Mouse (Mus musculus) heart, embryonic 15.5 days (tissue): ENCODE results near the gene D6Wsu163e. TPM values are rescaled to one million over a fixed set of nuclear protein-coding genes. Genes with fewer than 3 reads are reported as not detected.

Source experiments
- ATAC-seq: fragments of 200-750 bp; cut with Nextera tagmentation; replicated peaks from 2 replicates; pipeline ENCODE4 v1.8.0; 2017; ENCODE audit warnings: low read depth, moderate TSS enrichment; ENCODE audit not compliant: insufficient number of reproducible peaks, insufficient read depth, low FRiP score
- H3K27ac ChIP-seq: fragments of 300-500 bp; sonication (generic); 2 replicates; pipeline ENCODE4 v1.5.1; 2015; ENCODE audit warnings: mild to moderate bottlenecking, inconsistent platforms
- H3K27me3 ChIP-seq: fragments of 300-500 bp; sonication (generic); 2 replicates; pipeline ENCODE4 v1.6.1; 2015; ENCODE audit warnings: inconsistent platforms
- H3K36me3 ChIP-seq: fragments of 300-500 bp; sonication (generic); 2 replicates; pipeline ENCODE4 v1.6.1; 2015; ENCODE audit warnings: mild to moderate bottlenecking, inconsistent platforms
- H3K4me1 ChIP-seq: fragments of 300-500 bp; sonication (generic); replicated peaks from 2 replicates; pipeline ENCODE4 v1.6.1; 2015; ENCODE audit warnings: inconsistent platforms
- H3K4me2 ChIP-seq: fragments of 300-500 bp; sonication (generic); 2 replicates; pipeline ENCODE4 v1.6.1; 2015; ENCODE audit warnings: inconsistent platforms, mild to moderate bottlenecking, moderate library complexity
- H3K4me3 ChIP-seq: fragments of 300-500 bp; sonication (generic); 2 replicates; pipeline ENCODE4 v1.5.1; 2015; ENCODE audit warnings: mild to moderate bottlenecking, inconsistent platforms
- H3K9ac ChIP-seq: fragments of 300-500 bp; sonication (generic); 2 replicates; pipeline ENCODE4 v1.6.1; 2015; ENCODE audit warnings: mild to moderate bottlenecking, inconsistent platforms
- H3K9me3 ChIP-seq: fragments of 300-500 bp; sonication (generic); replicated peaks from 2 replicates; pipeline ENCODE4 v1.6.1; 2016; ENCODE audit warnings: inconsistent platforms
- WGBS: fragments of 180-500 bp; shearing (Covaris S2); methylation state at CpG from one replicate; pipeline ENCODE4 v1.1.7; 2015; ENCODE audit warnings: mixed read lengths; 5-methylcytosine and 5-hydroxymethylcytosine counted together
- polyA plus RNA-seq: library from polyadenylated mRNA; unstranded; fragments of >200 nt; fragmentation: Nextera tagmentation; extraction: Ambion mirVana; gene quantifications from 2 replicates; pipeline ENCODE4 v1.2.1, GENCODE M21; 2015

The D6Wsu163e gene
- polyA plus RNA-seq, 1 experiment from 2014 or later = 12.0 TPM

DNA sequence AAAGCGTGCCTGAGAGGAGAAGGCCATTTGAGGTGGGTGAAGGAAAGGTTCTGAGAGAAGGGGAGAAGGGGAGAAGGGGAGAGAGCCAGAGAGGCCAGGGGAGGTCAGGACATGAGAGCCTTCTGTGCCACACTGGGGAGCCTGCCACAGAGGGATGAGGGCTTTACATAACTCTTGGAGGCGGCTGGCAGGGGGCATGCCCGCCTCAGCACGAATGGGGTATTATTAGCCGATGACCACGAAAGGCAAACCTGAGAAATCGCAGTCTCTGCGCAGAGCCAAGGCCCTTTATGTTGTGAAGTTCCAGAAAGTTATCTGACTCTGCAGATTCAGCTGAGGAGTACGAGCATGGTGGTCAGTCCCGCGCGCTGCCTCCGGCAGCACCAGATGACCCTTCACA, 70.3 kb downstream of the D6Wsu163e start:
- ATAC-seq = no peak
- WGBS = 86% methylated on average over 13 of the region's 13 CpGs
- no peak overlapping the region for H3K9ac ChIP-seq

DNA sequence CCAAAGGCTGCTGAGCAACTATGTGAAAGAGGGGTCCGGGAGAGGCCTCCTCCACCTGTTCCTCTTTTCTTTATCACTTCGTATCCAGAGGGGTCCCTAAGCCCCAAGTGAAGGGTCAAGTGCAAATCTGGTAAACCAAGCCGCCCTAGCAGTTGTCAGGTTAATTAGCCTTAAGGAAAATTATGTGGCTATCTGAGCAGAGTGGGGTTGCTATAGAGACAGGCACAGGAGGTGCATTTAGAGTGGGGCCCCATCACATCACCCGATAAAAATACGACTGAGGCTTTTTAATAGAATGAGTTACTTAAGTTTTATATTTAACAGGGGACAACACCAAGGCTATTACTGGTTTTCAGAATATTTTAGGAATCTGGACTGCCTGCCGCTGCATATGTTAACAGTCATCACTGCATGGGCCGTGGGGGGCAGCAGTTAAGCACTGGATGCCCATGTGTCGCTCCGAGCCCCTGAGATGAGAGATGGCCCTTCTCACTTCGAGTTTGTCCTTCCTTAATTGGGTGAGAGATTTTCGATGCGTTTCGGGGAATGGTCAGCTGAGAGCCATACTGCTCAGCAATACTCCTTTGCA, 72.3 kb downstream of the D6Wsu163e start:
- Histone ChIP-seq H3K27ac (no peak overlapping the region), H3K9ac (no peak overlapping the region), H3K4me3 (no peak overlapping the region), H3K9me3 (no peaks in the 10 kb centered on the region), H3K27me3 (no peaks in the 10 kb centered on the region), H3K4me1 (peaks cover 4% of the 10 kb centered on the region; the same call in 1 of the 2 replicates), H3K36me3 (no peaks in the 10 kb centered on the region), H3K4me2 (no peak overlapping the region)
- 81% methylated on average over 13 of the region's 13 CpGs for WGBS
- no peak for ATAC-seq

More for the DNA sequence above, 70.3 kb downstream of the D6Wsu163e start:
- H3K4me2 ChIP-seq = no peak overlapping the region
- no peaks in the 10 kb centered on the region for H3K36me3 ChIP-seq
- H3K9me3 ChIP-seq = no peaks in the 10 kb centered on the region
- peaks cover 3% of the 10 kb centered on the region; the same call in 1 of the 2 replicates for H3K4me1 ChIP-seq
- H3K27me3 ChIP-seq = no peaks in the 10 kb centered on the region
- no peak overlapping the region for H3K4me3 ChIP-seq
- H3K27ac ChIP-seq = no peak overlapping the region

DNA sequence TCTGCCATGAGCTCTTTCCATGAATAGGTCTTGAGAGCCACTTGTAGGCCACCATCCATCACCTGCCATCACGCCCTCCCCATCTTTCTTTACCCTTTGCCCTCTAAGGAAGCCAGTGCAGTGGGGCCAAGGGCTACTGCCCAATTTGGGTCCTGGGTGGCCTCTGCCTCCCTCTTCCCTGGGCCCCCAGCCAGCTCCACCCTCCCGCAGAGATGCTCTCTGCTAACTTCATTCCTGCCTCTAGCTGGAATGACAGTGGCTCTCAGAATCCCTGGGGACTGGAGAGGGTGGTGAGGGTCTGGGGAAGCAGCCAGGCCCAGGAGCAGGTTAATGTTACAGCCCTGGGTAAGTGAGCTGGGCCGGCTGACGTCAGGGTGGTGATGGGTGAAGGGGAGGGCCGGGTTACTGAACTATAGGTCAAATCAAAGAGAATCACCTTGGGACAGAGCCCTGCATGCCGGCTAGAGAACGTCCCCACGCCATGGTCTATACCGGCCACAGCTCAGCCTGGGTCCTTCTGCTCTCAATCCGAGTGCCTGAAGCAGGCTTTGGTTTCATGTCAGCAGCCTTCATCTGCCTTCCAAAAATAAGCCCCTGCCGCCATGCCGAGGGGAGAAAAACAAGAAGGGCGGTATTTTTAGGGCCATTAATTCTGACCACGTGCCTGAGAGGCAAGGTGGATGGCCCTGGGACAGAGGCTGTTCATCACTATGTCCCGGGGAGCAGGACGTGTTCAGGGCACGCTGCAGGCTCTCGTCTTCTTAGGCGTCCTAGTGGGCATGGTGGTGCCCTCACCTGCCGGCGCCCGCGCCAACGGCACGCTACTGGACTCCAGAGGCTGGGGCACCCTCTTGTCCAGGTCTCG, 75.4 kb downstream of the D6Wsu163e start, which contains the start of gene Fgf6:
Fgf6 (plus strand) TSS at position 681 of the 865 bp plus-strand sequence.
- Histone ChIP-seq H3K9me3 (no peaks in the 10 kb centered on the region), H3K4me1 (peaks cover 11% of the 10 kb centered on the region), H3K36me3 (no peaks in the 10 kb centered on the region), H3K9ac (no peak within 1 kb of the TSS), H3K4me3 (no peak within 1 kb of the TSS), H3K27me3 (no peaks in the 10 kb centered on the region), H3K4me2 (peak within 1 kb of the TSS; percentile 0; the same call in 1 of the 2 replicates), H3K27ac (no peak within 1 kb of the TSS)
- no peak for ATAC-seq
- WGBS = 60% methylated on average over 26 of the region's 26 CpGs

DNA sequence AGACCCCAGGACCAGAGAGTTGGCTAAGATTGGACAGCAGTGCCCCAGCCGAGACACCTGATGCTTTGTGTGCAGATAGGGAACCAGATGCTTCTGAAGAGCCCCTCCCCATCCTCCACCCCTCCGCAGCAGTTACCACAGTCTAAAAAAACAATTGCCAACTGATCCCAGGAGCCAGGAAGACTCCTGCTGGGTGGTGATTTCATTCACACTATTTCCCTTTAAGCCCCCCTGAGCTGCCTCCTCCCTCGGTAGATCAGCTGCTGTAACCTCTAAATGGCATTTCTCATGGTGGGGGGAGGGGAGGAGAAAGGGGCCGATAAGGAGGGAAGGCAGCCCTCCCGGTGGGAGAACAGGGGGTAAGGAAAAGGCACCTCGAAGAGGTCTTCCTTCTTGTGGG, 79.5 kb downstream of the D6Wsu163e start:
- H3K27me3 ChIP-seq = 0 out of 2 replicates have a peak, but pooled peaks cover 3% of the 10 kb centered on the region
- 5% methylated on average over 6 of the region's 6 CpGs for WGBS
- H3K4me1 ChIP-seq = peaks cover 11% of the 10 kb centered on the region
- no peaks in the 10 kb centered on the region for H3K36me3 ChIP-seq
- no peak overlapping the region for H3K4me2 ChIP-seq
- no peak overlapping the region for H3K9ac ChIP-seq
- no peaks in the 10 kb centered on the region for H3K9me3 ChIP-seq
- H3K27ac ChIP-seq = no peak overlapping the region
- H3K4me3 ChIP-seq = no peak overlapping the region
- no peak for ATAC-seq

DNA sequence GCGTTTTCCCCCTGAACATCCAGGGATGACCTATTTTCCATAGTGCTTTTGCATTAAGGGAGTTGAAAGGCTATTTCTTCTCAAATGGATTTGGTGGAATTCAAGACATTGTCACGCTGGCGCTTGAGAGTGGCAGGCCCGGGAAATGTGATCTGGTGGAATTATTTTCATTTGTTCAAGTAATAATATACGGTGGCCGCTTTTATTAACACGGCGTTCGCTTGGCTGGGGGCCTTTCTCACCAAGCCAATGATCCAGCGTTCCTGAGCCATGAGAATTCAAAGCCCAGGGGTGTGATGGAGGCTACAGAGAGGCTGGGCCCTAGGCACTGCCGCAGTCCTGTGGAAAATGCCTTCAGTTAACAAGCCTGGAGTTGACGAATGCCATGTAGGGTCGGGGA, 80.7 kb downstream of the D6Wsu163e start:
- Histone ChIP-seq H3K27ac (no peak overlapping the region), H3K4me2 (no peak overlapping the region), H3K36me3 (no peaks in the 10 kb centered on the region), H3K9ac (no peak overlapping the region), H3K27me3 (0 out of 2 replicates have a peak, but pooled peaks cover 3% of the 10 kb centered on the region), H3K4me1 (peaks cover 10% of the 10 kb centered on the region), H3K4me3 (no peak overlapping the region), H3K9me3 (no peaks in the 10 kb centered on the region)
- ATAC-seq = no peak
- WGBS = 36% methylated on average over 13 of the region's 13 CpGs

DNA sequence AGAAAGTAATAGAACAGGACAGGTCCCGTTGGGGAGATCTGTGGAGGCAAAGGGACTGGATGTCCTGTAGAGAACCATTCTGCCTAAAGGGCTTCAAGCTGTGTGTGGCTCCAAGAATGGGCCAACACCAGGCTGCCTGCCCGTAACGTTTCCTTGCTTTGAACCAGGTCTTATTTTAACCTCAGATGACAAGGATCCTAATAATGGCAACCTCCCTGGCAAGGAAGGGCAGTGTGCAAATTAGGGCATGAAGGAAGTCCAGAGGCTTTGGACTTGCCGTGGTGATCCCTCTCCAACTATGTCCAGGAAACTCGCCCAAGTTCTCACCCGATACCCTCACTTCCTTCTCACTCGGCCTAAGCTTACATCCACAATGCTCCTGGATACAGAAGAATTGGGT, 85.1 kb downstream of the D6Wsu163e start:
- Histone ChIP-seq H3K4me3 (no peak overlapping the region), H3K9ac (no peak overlapping the region), H3K27me3 (0 out of 2 replicates have a peak, but pooled peaks cover 3% of the 10 kb centered on the region), H3K36me3 (no peaks in the 10 kb centered on the region), H3K4me2 (no peak overlapping the region), H3K4me1 (0 out of 2 replicates have a peak, but pooled peaks cover 3% of the 10 kb centered on the region), H3K9me3 (no peaks in the 10 kb centered on the region), H3K27ac (no peak overlapping the region)
- no peak for ATAC-seq
- WGBS = 62% methylated on average over 7 of the region's 7 CpGs

Other genes starting within 250 kb of the D6Wsu163e start
- gene Kcna6, start 199.3 kb upstream of the D6Wsu163e start, polyA plus RNA-seq = 1.5 and 2.2 TPM in 2 replicates
- gene Ndufa9, start 90.8 kb upstream of the D6Wsu163e start, polyA plus RNA-seq = 329 and 410 TPM in 2 replicates
- not detected in 2 replicates for gene Akap3, start 86.9 kb upstream of the D6Wsu163e start, polyA plus RNA-seq
- gene Dyrk4, start 18.1 kb upstream of the D6Wsu163e start, polyA plus RNA-seq = 0.29 TPM in 1 of 2 replicates, not detected in the other
- 27.7 and 32.9 TPM in 2 replicates for gene Rad51ap1, start 375 bp upstream of the D6Wsu163e start, polyA plus RNA-seq
- 0.08 and 0.11 TPM in 2 replicates for gene Fgf6, start 75.6 kb downstream of the D6Wsu163e start, polyA plus RNA-seq
- 0.24 TPM in 2 replicates for gene Fgf23, start 132.9 kb downstream of the D6Wsu163e start, polyA plus RNA-seq
- 6.2 and 7.8 TPM in 2 replicates for gene Tigar, start 169.6 kb downstream of the D6Wsu163e start, polyA plus RNA-seq
- 482 and 541 TPM in 2 replicates for gene Ccnd2, start 212.2 kb downstream of the D6Wsu163e start, polyA plus RNA-seq